Mouse (Mus musculus) adrenal gland, postnatal 25 days (tissue): Measurements from ENCODE around the gene Olfr223. TPM values are rescaled to one million over a fixed set of nuclear protein-coding genes. Genes with fewer than 3 reads are reported as not detected.
"Not testable (repeated sequence)": the region's sequence is repeated elsewhere in the genome, so short reads cannot be mapped to it uniquely, and the experiment has no call there.

ENCODE experiments used
- DNase-seq: peaks from one replicate; pipeline ENCODE4 v3.0.0; 2021; ENCODE audit warnings: mixed read lengths
- long read RNA-seq: library from polyadenylated mRNA; stranded (forward); transcript quantifications from one replicate; pipeline ENCODE4 v2.0.0, GENCODE M21; 2021
- total RNA-seq: library from RNA; stranded (reverse); gene quantifications from 2 replicates; pipeline ENCODE4 v1.2.3, GENCODE M21; 2021

Gene Olfr223
- not detected in 2 replicates for total RNA-seq
- long read RNA-seq: 0 reads

GRCm38 (mm10) chr11:59593189-59593588, at the start of gene Olfr223:
Gene Olfr223, minus strand, starts transcription at chr11:59593289.
- no peak for DNase-seq

GRCm38 (mm10) chr11:59642420-59642819, 49.3 kb upstream of the Olfr223 start:
- no peak for DNase-seq

GRCm38 (mm10) chr11:59641227-59641626, 48.1 kb upstream of the Olfr223 start:
- DNase-seq: no peak

GRCm38 (mm10) chr11:59639957-59640643, 47.0 kb upstream of the Olfr223 start:
- no peak for DNase-seq

GRCm38 (mm10) chr11:59636695-59637414, 43.8 kb upstream of the Olfr223 start:
- no peak for DNase-seq

GRCm38 (mm10) chr11:59635821-59636694, 43.0 kb upstream of the Olfr223 start:
- DNase-seq: no peak

- DNase-seq: no peak
These were observed 42.2 kb upstream of the Olfr223 start for GRCm38 (mm10) chr11:59635251-59635795.

- DNase-seq: no peak
These were observed 41.0 kb upstream of the Olfr223 start for GRCm38 (mm10) chr11:59634001-59634660.

- peak; percentile 73 for DNase-seq
These were observed 39.9 kb upstream of the Olfr223 start for GRCm38 (mm10) chr11:59633037-59633436.

GRCm38 (mm10) chr11:59631980-59632379, 38.9 kb upstream of the Olfr223 start:
- no peak for DNase-seq

GRCm38 (mm10) chr11:59629871-59630270, 36.8 kb upstream of the Olfr223 start:
- no peak for DNase-seq

- no peak for DNase-seq
These were observed 35.1 kb upstream of the Olfr223 start for GRCm38 (mm10) chr11:59628177-59628576.

- DNase-seq: no peak
These were observed 33.1 kb upstream of the Olfr223 start for GRCm38 (mm10) chr11:59626192-59626591.

GRCm38 (mm10) chr11:59624017-59624630, 31.0 kb upstream of the Olfr223 start:
- peak; percentile 50 for DNase-seq

GRCm38 (mm10) chr11:59622214-59622613, 29.1 kb upstream of the Olfr223 start:
- DNase-seq: no peak

GRCm38 (mm10) chr11:59616986-59617385, 23.9 kb upstream of the Olfr223 start:
- DNase-seq: not testable (repeated sequence)

GRCm38 (mm10) chr11:59614120-59614519, 21.0 kb upstream of the Olfr223 start:
- peak; percentile 8 for DNase-seq

- DNase-seq: no peak
These were observed 18.6 kb upstream of the Olfr223 start for GRCm38 (mm10) chr11:59611646-59612045.

- DNase-seq: no peak
These were observed 9.2 kb upstream of the Olfr223 start for GRCm38 (mm10) chr11:59602287-59602686.

- no peak for DNase-seq
These were observed 7.8 kb upstream of the Olfr223 start for GRCm38 (mm10) chr11:59600872-59601271.

GRCm38 (mm10) chr11:59599211-59599610, 6.1 kb upstream of the Olfr223 start:
- DNase-seq: no peak
